Mouse (Mus musculus) brown adipose tissue, adult 24 weeks (tissue): ENCODE results near the gene Ccdc190. TPM values are rescaled to one million over a fixed set of nuclear protein-coding genes. Genes with fewer than 3 reads are reported as not detected.

Experiments used
- H3K27ac ChIP-seq: fragments of 200-500 bp; replicated peaks from 2 replicates; pipeline ENCODE4 v1.5.1; 2012; ENCODE audit warnings: low read depth, mild to moderate bottlenecking, low read length
- H3K4me1 ChIP-seq: fragments of 200-500 bp; 2 replicates; pipeline ENCODE4 v1.6.1; 2012; ENCODE audit warnings: low read length, mixed read lengths; ENCODE audit not compliant: control insufficient read depth, insufficient read depth, insufficient read length
- H3K4me3 ChIP-seq: fragments of 200-500 bp; 2 replicates; pipeline ENCODE4 v1.5.1; 2012; ENCODE audit warnings: low read depth, mild to moderate bottlenecking, low read length, moderate library complexity; ENCODE audit not compliant: insufficient read depth
- polyA plus RNA-seq: library from polyadenylated mRNA; stranded (reverse); fragments of >200 nt; gene quantifications from 2 replicates; pipeline ENCODE4 v1.2.4, GENCODE M21; 2012; ENCODE audit not compliant: missing spikeins, insufficient read depth, insufficient read length

Ccdc190 gene
- polyA plus RNA-seq, 1 experiment: not detected

DNA sequence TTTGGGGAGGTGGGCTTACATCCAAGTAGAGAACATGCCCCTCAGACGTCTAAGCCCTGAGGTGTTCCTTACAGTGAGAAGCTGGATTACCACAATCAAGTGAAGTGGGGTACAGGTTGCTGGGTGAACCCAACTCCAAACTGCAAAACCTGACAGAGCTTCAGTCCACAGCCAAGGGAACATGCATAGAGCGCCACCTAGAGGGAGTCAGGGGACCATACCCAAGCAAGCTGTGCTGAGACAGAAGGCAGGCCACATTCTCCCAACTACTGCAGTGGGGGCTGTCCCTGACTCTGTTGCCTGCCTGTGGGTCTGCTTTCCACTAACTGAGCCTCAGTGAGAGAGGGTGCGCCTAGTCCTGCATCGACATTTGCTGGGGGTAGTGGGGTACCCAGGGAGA lies 10.4 kb upstream of the Ccdc190 start:
- no peak overlapping the region for H3K27ac ChIP-seq
- H3K4me1 ChIP-seq: no peaks in the 10 kb centered on the region
- no peak overlapping the region for H3K4me3 ChIP-seq

GRCm38 (mm10) chr1:169919211-169919610 lies 9.2 kb upstream of the Ccdc190 start:
- no peak overlapping the region for H3K4me3 ChIP-seq

GRCm38 (mm10) chr1:169921710-169922211 lies 6.7 kb upstream of the Ccdc190 start:
- Histone ChIP-seq H3K27ac (no peak overlapping the region), H3K4me3 (no peak overlapping the region), H3K4me1 (no peaks in the 10 kb centered on the region)

More at GRCm38 (mm10) chr1:169919211-169919610, 9.2 kb upstream of the Ccdc190 start:
- no peaks in the 10 kb centered on the region for H3K4me1 ChIP-seq
- H3K27ac ChIP-seq: no peak overlapping the region

- H3K27ac ChIP-seq: no peak overlapping the region
- no peak overlapping the region for H3K4me3 ChIP-seq
- H3K4me1 ChIP-seq: no peaks in the 10 kb centered on the region
Measured at GRCm38 (mm10) chr1:169924567-169924966, 3.9 kb upstream of the Ccdc190 start.

DNA sequence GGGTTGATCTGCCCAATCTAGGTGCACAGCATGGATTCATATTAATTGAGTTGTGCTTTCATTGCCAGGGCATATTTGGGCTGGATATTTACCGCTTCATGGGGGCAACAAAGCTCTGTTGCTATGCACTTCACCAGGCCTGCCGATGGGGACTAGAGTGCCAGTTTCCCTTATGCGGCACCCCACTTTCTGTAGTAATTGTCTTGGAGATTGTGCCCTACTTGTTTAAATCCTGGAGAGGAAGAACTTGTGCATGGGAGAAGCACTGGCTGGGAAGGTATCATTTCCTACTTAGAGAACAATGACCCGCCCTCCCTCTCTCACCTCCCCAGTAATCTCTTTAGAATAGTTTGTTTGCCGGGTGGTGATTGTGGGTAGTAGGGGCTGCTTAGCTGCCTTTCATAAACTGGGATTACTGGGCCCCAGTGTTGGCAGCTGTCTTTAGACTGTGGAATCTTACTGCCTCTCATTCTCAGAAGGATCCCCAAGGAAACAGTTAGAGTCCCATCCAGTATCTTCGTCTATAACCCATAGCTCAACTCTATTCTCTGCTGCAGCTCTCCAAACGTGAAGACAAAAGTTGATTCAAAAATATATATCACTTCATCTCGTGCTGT lies 587 bp upstream of the Ccdc190 start:
- Histone ChIP-seq H3K4me3 (no peak overlapping the region), H3K4me1 (no peaks in the 10 kb centered on the region), H3K27ac (no peak overlapping the region)

DNA sequence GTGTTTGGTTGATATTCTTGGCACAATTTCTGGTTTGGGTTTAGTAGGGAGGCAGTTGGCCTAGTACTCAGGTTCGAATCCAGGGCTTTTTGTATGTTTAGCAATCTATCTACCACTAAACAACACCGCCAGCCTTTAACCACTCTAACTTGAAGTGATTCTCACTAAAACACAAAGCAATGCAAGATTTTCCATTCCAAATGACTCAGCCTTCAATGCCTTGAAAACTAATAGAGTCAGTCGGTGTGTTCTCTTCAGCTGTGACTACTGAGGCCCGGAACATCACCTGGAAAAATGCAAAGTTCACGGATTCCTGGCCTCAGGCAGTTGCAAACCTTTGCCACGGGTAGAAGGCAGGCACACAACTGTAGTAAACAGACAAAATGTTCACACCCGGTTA lies 3.2 kb downstream of the Ccdc190 start:
- Histone ChIP-seq H3K4me3 (no peak overlapping the region), H3K27ac (no peak overlapping the region), H3K4me1 (no peaks in the 10 kb centered on the region)

DNA sequence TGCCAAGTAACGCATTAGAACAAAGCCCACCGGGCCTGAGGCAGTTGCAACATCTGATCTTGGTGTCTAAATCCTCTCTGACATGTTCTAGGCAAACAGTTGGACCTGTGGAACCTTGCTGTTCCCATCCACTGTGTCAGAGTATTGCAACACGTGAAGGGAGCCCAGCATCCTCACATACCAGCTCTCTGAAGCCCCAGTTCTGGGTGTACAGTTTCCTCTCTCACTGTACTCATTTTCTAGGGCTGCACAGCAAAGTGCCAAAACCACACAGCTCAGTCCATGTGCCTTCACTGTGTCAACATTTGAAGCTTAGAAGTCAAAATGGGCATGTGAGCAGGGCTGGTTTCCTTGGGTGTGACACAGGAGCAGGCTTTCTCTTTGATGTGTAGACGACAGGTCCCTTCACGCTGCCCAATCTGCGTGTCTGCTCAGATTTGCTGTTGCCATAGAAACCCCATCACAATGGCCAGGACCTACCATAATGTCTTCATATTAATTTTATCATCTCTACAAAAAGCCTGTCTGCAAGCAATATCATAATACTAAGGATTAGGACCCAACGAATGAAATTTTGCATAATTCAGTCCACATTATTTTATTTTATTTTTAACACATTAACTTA lies 3.8 kb downstream of the Ccdc190 start:
- Histone ChIP-seq H3K4me1 (no peaks in the 10 kb centered on the region), H3K4me3 (no peak overlapping the region), H3K27ac (no peak overlapping the region)

GRCm38 (mm10) chr1:169934005-169934725 lies 5.7 kb downstream of the Ccdc190 start:
- Histone ChIP-seq H3K4me1 (no peaks in the 10 kb centered on the region), H3K27ac (no peak overlapping the region), H3K4me3 (no peak overlapping the region)

DNA sequence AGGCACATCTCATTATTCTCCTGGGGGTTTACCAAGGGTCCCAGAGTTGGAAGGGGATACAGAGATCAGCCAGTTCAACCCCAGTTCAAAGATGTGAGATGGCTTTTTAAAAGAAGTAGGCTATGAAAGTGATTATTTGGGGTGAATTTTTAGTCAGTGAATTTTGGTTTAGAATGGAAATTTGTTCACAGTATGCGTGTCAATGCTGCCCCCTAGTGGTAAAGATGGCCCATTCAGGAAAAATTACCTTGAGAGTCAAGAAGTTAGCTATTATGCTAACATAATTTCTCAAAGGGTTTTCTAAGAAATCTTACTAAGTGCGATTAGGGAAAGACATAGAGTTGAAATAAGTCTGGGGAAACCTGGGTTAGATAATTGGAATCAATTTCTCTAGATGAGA lies 10.9 kb downstream of the Ccdc190 start:
- no peak overlapping the region for H3K27ac ChIP-seq
- no peak overlapping the region for H3K4me3 ChIP-seq
- no peaks in the 10 kb centered on the region for H3K4me1 ChIP-seq

- Histone ChIP-seq H3K4me3 (no peak overlapping the region), H3K4me1 (no peaks in the 10 kb centered on the region), H3K27ac (no peak overlapping the region)
Measured at GRCm38 (mm10) chr1:169946004-169946403, 17.6 kb downstream of the Ccdc190 start.

DNA sequence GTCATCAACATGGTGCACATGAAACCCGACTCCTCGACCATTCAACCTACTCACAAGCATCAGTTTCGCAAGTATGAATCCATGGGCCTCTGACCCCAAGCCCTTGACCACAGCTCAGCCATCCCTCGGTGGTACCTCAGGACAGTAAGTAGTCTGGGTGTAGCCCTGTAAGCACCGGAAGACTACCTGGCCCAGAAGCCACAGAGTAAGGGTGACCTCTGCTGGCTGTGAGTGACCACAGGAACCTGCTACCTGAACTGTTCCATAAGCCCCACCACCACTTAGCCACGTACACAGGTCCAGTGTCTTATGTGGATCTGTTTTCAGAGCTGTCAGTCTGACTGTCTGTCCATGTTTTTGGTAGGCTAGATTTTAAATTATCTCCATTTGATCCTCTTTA lies 19.2 kb downstream of the Ccdc190 start:
- Histone ChIP-seq H3K4me3 (no peak overlapping the region), H3K27ac (no peak overlapping the region), H3K4me1 (no peaks in the 10 kb centered on the region)

- Histone ChIP-seq H3K4me3 (no peak overlapping the region), H3K4me1 (no peaks in the 10 kb centered on the region), H3K27ac (no peak overlapping the region)
Measured at GRCm38 (mm10) chr1:169948280-169948679, 19.8 kb downstream of the Ccdc190 start.

DNA sequence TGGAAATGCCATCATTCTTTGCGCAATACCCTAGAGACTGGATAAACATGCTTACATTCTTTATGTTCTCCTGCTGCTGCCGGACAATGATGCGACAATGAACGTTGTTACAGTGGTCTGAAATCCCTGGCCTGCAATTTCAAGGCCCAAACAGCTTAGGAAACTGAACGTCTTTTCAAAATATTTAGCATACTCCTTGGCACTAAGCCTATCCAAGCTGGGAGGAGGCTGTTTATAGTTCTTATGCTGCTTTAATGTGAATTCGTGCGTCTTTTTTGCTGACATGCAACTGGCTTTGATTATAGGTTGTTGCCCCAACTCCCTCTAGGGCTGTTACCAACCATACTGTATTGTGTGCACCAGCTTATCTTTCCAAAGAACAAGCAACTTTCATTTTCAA lies 20.4 kb downstream of the Ccdc190 start:
- H3K4me1 ChIP-seq: no peaks in the 10 kb centered on the region
- H3K27ac ChIP-seq: no peak overlapping the region
- no peak overlapping the region for H3K4me3 ChIP-seq

GRCm38 (mm10) chr1:169949981-169950380 lies 21.5 kb downstream of the Ccdc190 start:
- H3K4me3 ChIP-seq: no peak overlapping the region
- no peak overlapping the region for H3K27ac ChIP-seq
- no peaks in the 10 kb centered on the region for H3K4me1 ChIP-seq

GRCm38 (mm10) chr1:169950651-169951050 lies 22.2 kb downstream of the Ccdc190 start:
- no peaks in the 10 kb centered on the region for H3K4me1 ChIP-seq
- no peak overlapping the region for H3K4me3 ChIP-seq
- no peak overlapping the region for H3K27ac ChIP-seq

DNA sequence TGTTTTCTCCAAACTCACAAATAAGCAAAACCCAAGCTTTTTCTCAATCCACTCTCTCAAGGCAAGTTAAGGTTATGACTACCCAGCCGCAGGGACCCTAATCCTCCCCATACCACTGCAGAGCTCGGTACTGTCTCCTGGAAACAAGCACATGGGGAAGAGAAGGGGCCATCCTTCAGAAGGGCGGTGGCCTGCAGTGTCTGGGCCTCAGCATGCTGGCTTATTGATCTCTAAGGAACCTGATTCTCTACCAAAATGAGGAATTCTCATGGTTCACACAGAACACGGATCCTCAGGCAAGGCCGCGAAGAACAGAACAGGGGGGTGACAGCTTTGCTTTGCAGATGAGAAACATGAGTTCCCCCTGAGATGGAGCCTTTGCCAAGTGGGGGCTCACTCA lies 23.1 kb downstream of the Ccdc190 start:
- Histone ChIP-seq H3K27ac (no peak overlapping the region), H3K4me3 (no peak overlapping the region), H3K4me1 (no peaks in the 10 kb centered on the region)
